Mouse (Mus musculus): ENCODE results near the gene Pdzrn3. TPM values are rescaled to one million over a fixed set of nuclear protein-coding genes. Genes with fewer than 3 reads are reported as not detected.

Gene Pdzrn3
- total RNA-seq, 1 experiment from 2014 or later: not detected

- ATAC-seq (replicated peaks; ENCODE audit: low read depth, poor library complexity, severe bottlenecking): no peak
These were observed 3.5 kb downstream of the Pdzrn3 start for GRCm38 (mm10) chr6:101374186-101374585.

GRCm38 (mm10) chr6:101372982-101373381, 4.7 kb downstream of the Pdzrn3 start:
- no peak for ATAC-seq (replicated peaks; ENCODE audit: low read depth, poor library complexity, severe bottlenecking)

- peak; percentile 47; the same call in 1 of the 2 replicates for ATAC-seq (replicated peaks; ENCODE audit: low read depth, poor library complexity, severe bottlenecking)
These were observed 10.7 kb downstream of the Pdzrn3 start for GRCm38 (mm10) chr6:101366809-101367602.

DNA sequence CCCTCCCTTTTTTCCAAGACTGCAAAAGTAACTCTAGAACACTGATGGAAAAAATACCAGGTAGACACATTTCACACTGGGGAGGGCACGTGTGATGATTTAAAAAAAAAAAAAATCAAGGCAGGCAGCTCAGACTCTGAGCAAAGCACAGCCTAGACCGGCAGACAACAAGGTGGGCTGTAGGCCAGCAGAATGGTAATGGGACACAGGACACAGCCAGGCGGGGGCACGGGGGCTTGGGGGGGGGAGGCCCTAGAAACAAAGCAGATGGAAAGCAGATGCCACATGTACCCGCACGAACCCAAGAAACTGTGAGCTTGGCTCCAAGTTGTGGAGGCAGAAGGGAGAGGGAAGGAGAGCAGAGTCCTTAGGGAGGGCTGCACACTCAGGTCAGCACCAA, 11.9 kb downstream of the Pdzrn3 start:
- no peak for ATAC-seq (replicated peaks; ENCODE audit: low read depth, poor library complexity, severe bottlenecking)

- ATAC-seq (replicated peaks; ENCODE audit: low read depth, poor library complexity, severe bottlenecking): no peak
These were observed 13.8 kb downstream of the Pdzrn3 start for GRCm38 (mm10) chr6:101363904-101364303.

- ATAC-seq (replicated peaks; ENCODE audit: low read depth, poor library complexity, severe bottlenecking): no peak
These were observed 15.0 kb downstream of the Pdzrn3 start for GRCm38 (mm10) chr6:101362728-101363127.

DNA sequence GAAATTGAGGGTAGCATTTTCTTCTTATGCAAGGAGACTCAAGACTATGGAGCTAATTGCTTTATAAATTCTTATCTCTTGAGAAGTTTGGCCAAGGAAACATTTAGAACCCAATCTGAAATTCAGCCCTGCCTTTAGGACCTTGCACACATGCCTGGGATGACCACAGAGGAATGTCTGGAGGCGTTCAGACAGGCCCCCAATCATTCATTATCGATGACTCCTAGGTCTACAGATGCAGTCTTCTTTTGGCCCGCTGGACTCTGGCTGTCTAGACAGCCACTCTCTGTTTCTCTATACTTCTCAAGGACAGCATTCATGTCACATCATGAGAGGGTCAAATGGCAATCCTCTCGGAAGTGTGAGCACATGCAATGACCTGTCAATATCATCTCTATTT, 15.4 kb downstream of the Pdzrn3 start:
- no peak for ATAC-seq (replicated peaks; ENCODE audit: low read depth, poor library complexity, severe bottlenecking)

- ATAC-seq (replicated peaks; ENCODE audit: low read depth, poor library complexity, severe bottlenecking): no peak
These were observed 17.4 kb downstream of the Pdzrn3 start for GRCm38 (mm10) chr6:101360211-101360737.

DNA sequence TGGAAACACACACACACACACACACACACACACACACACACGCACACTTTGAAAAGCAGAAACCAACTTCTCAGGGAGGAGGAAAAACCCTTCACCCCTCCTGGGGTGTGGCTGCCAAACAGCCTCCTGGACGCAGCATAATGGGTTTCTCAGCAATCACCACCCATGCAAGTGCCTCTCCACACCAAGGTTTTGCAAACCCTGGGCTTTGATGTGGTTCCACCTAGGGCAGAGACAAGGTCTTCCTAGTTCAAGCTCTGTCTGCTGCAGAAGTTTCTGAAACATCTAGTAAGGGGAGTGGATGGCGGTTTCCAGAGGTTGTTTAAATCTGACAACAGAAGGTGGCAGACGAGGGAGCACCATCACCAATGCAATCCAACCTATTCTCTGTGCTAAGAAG, 18.1 kb downstream of the Pdzrn3 start:
- no peak for ATAC-seq (replicated peaks; ENCODE audit: low read depth, poor library complexity, severe bottlenecking)

DNA sequence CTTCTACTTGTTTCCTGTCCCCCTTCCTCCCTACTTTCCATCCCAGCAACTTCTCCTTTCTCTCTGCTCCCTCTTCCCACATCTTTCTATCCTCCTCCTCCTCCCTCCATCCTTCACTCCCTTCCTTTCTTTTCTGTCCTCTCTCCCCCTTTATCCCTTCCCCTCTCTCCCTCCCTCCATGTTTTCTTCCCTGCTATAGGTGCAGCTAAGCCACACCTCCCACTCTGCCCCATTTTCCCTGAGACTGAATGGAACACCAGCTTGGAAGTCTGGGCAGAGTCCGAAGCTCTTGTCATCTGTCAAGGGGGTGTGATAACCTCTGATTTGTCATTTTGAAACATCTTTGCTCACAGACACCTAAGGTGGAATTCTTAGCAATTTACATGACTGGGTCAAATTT, 22.8 kb downstream of the Pdzrn3 start:
- ATAC-seq (replicated peaks; ENCODE audit: low read depth, poor library complexity, severe bottlenecking): no peak

DNA sequence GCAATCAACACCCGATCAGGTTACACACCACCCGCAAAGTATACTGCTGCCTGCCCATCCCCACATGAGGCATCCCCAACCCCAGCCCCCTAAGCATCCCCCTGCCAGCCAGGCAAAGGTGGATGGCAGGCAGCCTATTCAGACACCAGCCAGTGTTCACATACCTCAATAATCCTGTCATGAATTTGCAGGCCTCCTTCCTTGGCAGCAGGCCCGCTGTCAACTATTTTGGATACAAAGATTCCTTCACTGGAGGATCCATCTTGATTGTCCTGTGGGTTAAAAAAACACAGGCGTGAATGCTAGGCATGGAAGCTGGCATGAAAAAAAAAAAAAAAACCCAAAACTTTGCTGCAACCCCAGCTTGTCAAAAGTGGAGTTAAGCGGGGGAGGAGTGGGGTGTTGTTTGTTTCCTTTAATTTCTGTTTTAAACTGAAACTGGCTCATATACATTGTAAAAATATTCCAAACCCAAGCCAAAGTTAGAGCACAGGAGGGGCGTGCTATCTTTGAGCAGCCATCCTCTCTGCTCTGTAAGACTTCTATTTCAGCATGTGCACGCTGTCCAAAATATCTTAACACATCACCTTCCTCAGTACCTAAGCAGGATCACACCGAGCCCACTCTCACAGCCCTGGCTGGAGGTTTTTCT, 23.3 kb downstream of the Pdzrn3 start:
- ATAC-seq (replicated peaks; ENCODE audit: low read depth, poor library complexity, severe bottlenecking): no peak

DNA sequence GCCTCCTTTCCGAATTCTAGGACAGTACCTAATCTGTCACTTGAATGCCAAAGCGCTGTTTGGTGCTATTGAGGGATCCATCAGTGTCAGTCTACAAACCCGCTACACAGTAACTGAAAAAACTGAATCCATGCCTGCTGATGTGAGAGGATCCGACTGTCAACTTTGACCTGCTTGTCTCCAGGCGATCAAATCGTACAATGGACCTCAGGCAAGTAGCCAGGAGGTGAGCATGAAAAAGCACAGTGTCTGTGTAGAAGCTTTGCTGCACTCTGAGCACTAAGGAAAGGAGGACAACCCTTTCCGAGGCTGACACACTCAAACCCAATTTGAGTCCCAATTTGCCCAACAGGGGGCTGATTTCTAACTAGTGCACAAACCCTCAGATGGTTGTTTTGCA, 24.0 kb downstream of the Pdzrn3 start:
- no peak for ATAC-seq (replicated peaks; ENCODE audit: low read depth, poor library complexity, severe bottlenecking)

- no peak for ATAC-seq (replicated peaks; ENCODE audit: low read depth, poor library complexity, severe bottlenecking)
These were observed 25.1 kb downstream of the Pdzrn3 start for GRCm38 (mm10) chr6:101352626-101353025.

DNA sequence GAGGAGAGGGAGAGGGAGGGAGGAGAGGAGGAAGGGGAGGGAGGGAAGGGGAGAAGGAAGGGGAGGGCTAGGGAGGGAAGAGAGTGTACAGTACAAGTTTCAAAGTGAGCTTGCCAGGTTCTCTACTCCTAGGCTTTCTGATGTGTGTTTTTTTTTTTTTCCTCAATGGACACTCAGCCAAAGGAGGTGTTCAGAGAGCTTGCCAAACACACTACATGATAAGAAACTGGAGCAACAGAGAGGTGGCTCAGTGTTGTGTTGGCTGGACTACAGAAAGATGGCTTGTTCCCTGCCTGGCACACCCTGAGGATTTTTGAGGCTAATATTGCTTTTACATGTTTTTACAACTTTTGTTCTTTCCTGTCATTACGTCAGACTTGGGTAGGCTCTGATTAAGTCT, 26.6 kb downstream of the Pdzrn3 start:
- no peak for ATAC-seq (replicated peaks; ENCODE audit: low read depth, poor library complexity, severe bottlenecking)

GRCm38 (mm10) chr6:101350414-101350973, 27.2 kb downstream of the Pdzrn3 start:
- ATAC-seq (replicated peaks; ENCODE audit: low read depth, poor library complexity, severe bottlenecking): no peak

- no peak for ATAC-seq (replicated peaks; ENCODE audit: low read depth, poor library complexity, severe bottlenecking)
These were observed 29.2 kb downstream of the Pdzrn3 start for GRCm38 (mm10) chr6:101348496-101348895.

DNA sequence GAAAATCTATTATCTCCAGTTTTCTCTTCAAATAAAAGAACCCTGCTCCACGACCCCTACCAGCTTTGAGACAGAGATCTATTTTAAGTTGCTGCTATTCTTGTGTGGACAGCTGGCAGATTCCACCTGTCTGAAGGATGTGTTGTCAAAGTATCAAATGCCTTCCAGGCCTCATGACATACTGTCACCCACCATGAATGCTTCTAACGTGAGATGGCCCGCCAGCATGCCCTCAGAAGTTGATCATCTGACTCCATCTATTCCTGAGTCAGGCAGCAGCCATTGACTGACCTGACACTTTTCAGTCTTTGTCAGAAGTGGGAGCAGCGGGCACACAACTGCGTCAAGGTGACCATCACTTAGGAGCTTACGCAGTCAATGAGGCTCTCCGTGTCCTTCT, 37.6 kb downstream of the Pdzrn3 start:
- no peak for ATAC-seq (replicated peaks; ENCODE audit: low read depth, poor library complexity, severe bottlenecking)

GRCm38 (mm10) chr6:101337842-101338528, 39.7 kb downstream of the Pdzrn3 start:
- ATAC-seq (replicated peaks; ENCODE audit: low read depth, poor library complexity, severe bottlenecking): no peak

DNA sequence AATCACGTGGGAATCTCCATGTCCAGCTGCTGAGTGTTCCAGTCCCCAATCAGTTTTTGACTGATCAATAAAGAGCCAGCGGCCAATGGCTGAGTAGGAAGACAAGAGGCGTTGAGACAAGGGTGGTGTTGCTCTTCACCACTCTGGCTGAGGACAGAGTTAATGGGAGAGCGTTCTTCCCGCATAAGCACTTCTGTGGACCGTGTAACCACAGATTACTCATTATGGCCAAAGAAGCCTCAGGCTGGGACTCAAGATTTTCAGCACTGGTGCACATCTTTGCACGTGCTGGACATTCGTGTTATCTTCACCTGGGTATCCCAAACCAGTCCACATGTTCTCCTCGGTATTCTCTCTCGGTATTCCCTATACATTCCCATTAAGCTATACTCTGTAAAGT, 41.0 kb downstream of the Pdzrn3 start:
- no peak for ATAC-seq (replicated peaks; ENCODE audit: low read depth, poor library complexity, severe bottlenecking)

DNA sequence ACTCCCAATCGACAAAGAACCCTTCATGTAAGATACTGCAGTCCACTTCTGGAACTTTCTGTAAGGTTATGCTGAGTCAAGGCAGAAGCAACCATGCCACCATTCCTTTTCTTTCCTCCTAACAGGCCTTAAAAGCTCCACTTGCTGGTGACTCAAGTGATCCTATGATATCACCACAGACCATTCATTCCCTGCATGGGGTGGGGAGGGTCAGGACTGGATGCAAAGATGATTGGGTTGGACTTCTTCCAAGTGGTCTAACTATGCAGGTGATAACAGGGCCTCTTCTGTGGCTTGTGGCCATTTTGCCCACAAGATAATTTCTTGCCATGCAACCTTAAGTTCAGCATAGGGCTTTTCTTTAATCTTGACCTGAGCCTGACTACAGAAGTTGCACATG, 42.0 kb downstream of the Pdzrn3 start:
- peak; percentile 60; the same call in 1 of the 2 replicates for ATAC-seq (replicated peaks; ENCODE audit: low read depth, poor library complexity, severe bottlenecking)

DNA sequence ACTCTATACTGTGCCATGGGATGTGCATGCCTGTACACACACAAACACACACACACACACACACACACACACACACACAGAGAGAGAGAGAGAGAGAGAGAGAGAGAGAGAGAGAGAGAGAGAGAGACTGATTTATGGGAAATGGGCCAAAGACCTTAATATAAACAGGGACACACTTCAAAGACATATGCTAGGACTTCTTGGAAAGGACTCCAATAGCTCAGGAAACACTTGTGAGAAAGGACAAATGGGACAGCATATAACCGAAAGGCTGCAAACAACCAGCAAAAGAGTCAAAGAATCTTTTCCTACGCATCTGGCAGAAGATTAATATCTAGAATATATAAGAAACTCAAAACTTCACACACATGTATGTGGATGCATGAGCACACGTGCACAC, 43.2 kb downstream of the Pdzrn3 start:
- no peak for ATAC-seq (replicated peaks; ENCODE audit: low read depth, poor library complexity, severe bottlenecking)
